Mouse (Mus musculus) liver, adult (tissue): Measurements from ENCODE around the gene Snx1.

Source experiments
- GATA4 ChIP-seq: IDR thresholded peaks from 2 replicates; pipeline ENCODE4 v1.6.1; 2014; ENCODE audit warnings: mild to moderate bottlenecking, low read length; ENCODE audit not compliant: insufficient replicate concordance

The Snx1 gene

GRCm38 (mm10) chr9:66126456-66127192, at the start of gene Snx1, which contains the start of gene Ciao2a:
Gene Snx1, minus strand, starts transcription at chr9:66126587.
Gene Ciao2a, plus strand, starts transcription at chr9:66126611.
- TF ChIP-seq GATA4: no peak

- TF ChIP-seq GATA4: no peak
These were observed 48.6 kb upstream of the Snx1 start for GRCm38 (mm10) chr9:66174985-66175384.

GRCm38 (mm10) chr9:66173316-66173855, 47.0 kb upstream of the Snx1 start:
- TF ChIP-seq GATA4: no peak

- TF ChIP-seq GATA4: no peak
These were observed 45.0 kb upstream of the Snx1 start for GRCm38 (mm10) chr9:66171275-66171921.

- TF ChIP-seq GATA4: no peak
These were observed 44.1 kb upstream of the Snx1 start for GRCm38 (mm10) chr9:66170506-66170905.

- TF ChIP-seq GATA4: no peak
These were observed 41.8 kb upstream of the Snx1 start for GRCm38 (mm10) chr9:66168233-66168632.

GRCm38 (mm10) chr9:66167222-66167621, 40.8 kb upstream of the Snx1 start:
- TF ChIP-seq GATA4: no peak

- peak; percentile 70; the same call in 1 of the 2 replicates for TF ChIP-seq GATA4
These were observed 36.6 kb upstream of the Snx1 start for GRCm38 (mm10) chr9:66162995-66163394.

- TF ChIP-seq GATA4: no peak
These were observed 33.8 kb upstream of the Snx1 start for GRCm38 (mm10) chr9:66160155-66160554.

- no peak for TF ChIP-seq GATA4
These were observed 32.6 kb upstream of the Snx1 start for GRCm38 (mm10) chr9:66158885-66159430.

GRCm38 (mm10) chr9:66157958-66158830, 31.8 kb upstream of the Snx1 start, which contains the start of gene Dapk2:
Gene Dapk2, plus strand, starts transcription at chr9:66158223.
- TF ChIP-seq GATA4: no peak

GRCm38 (mm10) chr9:66155534-66155933, 29.1 kb upstream of the Snx1 start:
- TF ChIP-seq GATA4: no peak

GRCm38 (mm10) chr9:66154013-66154412, 27.6 kb upstream of the Snx1 start:
- no peak for TF ChIP-seq GATA4

- no peak for TF ChIP-seq GATA4
These were observed 27.2 kb upstream of the Snx1 start for GRCm38 (mm10) chr9:66153594-66153993.

- TF ChIP-seq GATA4: no peak
These were observed 25.6 kb upstream of the Snx1 start for GRCm38 (mm10) chr9:66152011-66152410.

GRCm38 (mm10) chr9:66146141-66146540, 19.8 kb upstream of the Snx1 start:
- TF ChIP-seq GATA4: no peak

GRCm38 (mm10) chr9:66144248-66144647, 17.9 kb upstream of the Snx1 start:
- no peak for TF ChIP-seq GATA4
